Mouse (Mus musculus) neural tube, embryonic 11.5 days (tissue): ENCODE measurements around the gene Nkain2. TPM values are rescaled to one million over a fixed set of nuclear protein-coding genes. Genes with fewer than 3 reads are reported as not detected.
A peak's percentile ranks its signal among the peaks of the same experiment; 100 is the strongest.

Experiments used
- ATAC-seq: fragments of 200-750 bp; cut with Nextera tagmentation; 2 replicates; pipeline ENCODE4 v1.8.0; 2017; ENCODE audit warnings: moderate number of reproducible peaks, mild to moderate bottlenecking, moderate TSS enrichment, moderate library complexity; ENCODE audit not compliant: insufficient read depth, low FRiP score, low TSS enrichment
- DNase-seq: peaks from one replicate; pipeline ENCODE4 v3.0.0-alpha.2; 2015; ENCODE audit warnings: low spot score
- H3K27ac ChIP-seq: fragments of 300-500 bp; sonication (generic); 2 replicates; pipeline ENCODE4 v1.5.1; 2014; ENCODE audit warnings: low read depth, mild to moderate bottlenecking, low read length
- H3K27me3 ChIP-seq: fragments of 300-500 bp; sonication (generic); 2 replicates; pipeline ENCODE4 v1.6.1; 2014; ENCODE audit warnings: mild to moderate bottlenecking, low read length, mixed read lengths; ENCODE audit not compliant: control insufficient read depth, insufficient read depth
- H3K36me3 ChIP-seq: fragments of 300-500 bp; sonication (generic); 2 replicates; pipeline ENCODE4 v1.6.1; 2014; ENCODE audit warnings: mild to moderate bottlenecking, low read length, moderate library complexity, mixed read lengths; ENCODE audit not compliant: control insufficient read depth, insufficient read depth
- H3K4me1 ChIP-seq: fragments of 300-500 bp; sonication (generic); 2 replicates; pipeline ENCODE4 v1.6.1; 2014; ENCODE audit warnings: low read length, mixed read lengths; ENCODE audit not compliant: control insufficient read depth, insufficient read depth
- H3K4me2 ChIP-seq: fragments of 300-500 bp; sonication (generic); 2 replicates; pipeline ENCODE4 v1.6.1; 2014; ENCODE audit warnings: low read depth, mild to moderate bottlenecking, moderate library complexity
- H3K4me3 ChIP-seq: fragments of 300-500 bp; sonication (generic); 2 replicates; pipeline ENCODE4 v1.5.1; 2014; ENCODE audit warnings: low read depth, low read length
- H3K9ac ChIP-seq: fragments of 300-500 bp; sonication (generic); 2 replicates; pipeline ENCODE4 v1.6.1; 2014; ENCODE audit warnings: mild to moderate bottlenecking, low read length
- H3K9me3 ChIP-seq: fragments of 300-500 bp; sonication (generic); 2 replicates; pipeline ENCODE4 v1.6.1; 2016; ENCODE audit warnings: low read length; ENCODE audit not compliant: control insufficient read depth
- WGBS: fragments of 180-500 bp; shearing (Covaris S2); extraction: QIAGEN DNeasy Blood & Tissue Kit; methylation state at CpG from one replicate; pipeline ENCODE4 v1.1.7; 2014; 5-methylcytosine and 5-hydroxymethylcytosine counted together
- polyA plus RNA-seq: library from polyadenylated mRNA; unstranded; fragments of >200 nt; fragmentation: Nextera tagmentation; extraction: Ambion mirVana; gene quantifications from 2 replicates; pipeline ENCODE4 v1.2.1, GENCODE M21; 2014

The Nkain2 gene
- polyA plus RNA-seq, 1 experiment from 2014 or later = 3.3 TPM

- H3K9me3 ChIP-seq = no peaks in the 10 kb centered on the region
- H3K4me3 ChIP-seq = no peak overlapping the region
- ATAC-seq (no peak), DNase-seq (no peak)
- WGBS = 90% methylated on average over 2 of the region's 2 CpGs
- no peak overlapping the region for H3K27ac ChIP-seq
- no peaks in the 10 kb centered on the region for H3K27me3 ChIP-seq
- H3K9ac ChIP-seq = no peak overlapping the region
- H3K4me2 ChIP-seq = no peak overlapping the region
- H3K36me3 ChIP-seq = no peaks in the 10 kb centered on the region
- no peaks in the 10 kb centered on the region for H3K4me1 ChIP-seq
Observed at GRCm38 (mm10) chr10:32058251-32058650, 832.0 kb downstream of the Nkain2 start.

GRCm38 (mm10) chr10:32052546-32053295 lies 837.5 kb downstream of the Nkain2 start:
- ATAC-seq (no peak), DNase-seq (no peak)
- Histone ChIP-seq H3K4me2 (no peak overlapping the region), H3K27me3 (no peaks in the 10 kb centered on the region), H3K36me3 (no peaks in the 10 kb centered on the region), H3K9ac (no peak overlapping the region), H3K4me3 (no peak overlapping the region), H3K9me3 (no peaks in the 10 kb centered on the region), H3K4me1 (no peaks in the 10 kb centered on the region), H3K27ac (no peak overlapping the region)
- WGBS = 89% methylated on average over 5 of the region's 5 CpGs

GRCm38 (mm10) chr10:32052045-32052444 lies 838.2 kb downstream of the Nkain2 start:
- no peaks in the 10 kb centered on the region for H3K4me1 ChIP-seq
- no peak for ATAC-seq
- H3K9me3 ChIP-seq = no peaks in the 10 kb centered on the region

GRCm38 (mm10) chr10:32029996-32030395 lies 860.3 kb downstream of the Nkain2 start:
- no peak overlapping the region for H3K4me2 ChIP-seq
- no peak for DNase-seq
- WGBS = 74% methylated on average over 1 of the region's 1 CpGs
- no peaks in the 10 kb centered on the region for H3K27me3 ChIP-seq
- no peak overlapping the region for H3K27ac ChIP-seq
- ATAC-seq = no peak
- no peaks in the 10 kb centered on the region for H3K9me3 ChIP-seq
- no peak overlapping the region for H3K4me3 ChIP-seq
- no peaks in the 10 kb centered on the region for H3K36me3 ChIP-seq
- H3K4me1 ChIP-seq = no peaks in the 10 kb centered on the region
- H3K9ac ChIP-seq = no peak overlapping the region

More at GRCm38 (mm10) chr10:32052045-32052444, 838.2 kb downstream of the Nkain2 start:
- Histone ChIP-seq H3K4me2 (no peak overlapping the region), H3K27ac (no peak overlapping the region), H3K27me3 (no peaks in the 10 kb centered on the region), H3K4me3 (no peak overlapping the region), H3K9ac (no peak overlapping the region), H3K36me3 (no peaks in the 10 kb centered on the region)
- DNase-seq = no peak
- 89% methylated on average over 6 of the region's 6 CpGs for WGBS

GRCm38 (mm10) chr10:32018385-32018784 lies 871.9 kb downstream of the Nkain2 start:
- 85% methylated on average over 1 of the region's 1 CpGs for WGBS
- no peak overlapping the region for H3K4me2 ChIP-seq
- no peak overlapping the region for H3K9ac ChIP-seq
- H3K4me3 ChIP-seq = no peak overlapping the region
- H3K9me3 ChIP-seq = no peaks in the 10 kb centered on the region
- no peaks in the 10 kb centered on the region for H3K27me3 ChIP-seq
- H3K36me3 ChIP-seq = no peaks in the 10 kb centered on the region
- no peaks in the 10 kb centered on the region for H3K4me1 ChIP-seq
- DNase-seq (no peak), ATAC-seq (no peak)
- no peak overlapping the region for H3K27ac ChIP-seq

GRCm38 (mm10) chr10:32001216-32001753 lies 889.0 kb downstream of the Nkain2 start:
- no peak overlapping the region for H3K4me2 ChIP-seq
- no peaks in the 10 kb centered on the region; the same call in 1 of the 2 replicates for H3K4me1 ChIP-seq
- no peak overlapping the region for H3K27ac ChIP-seq
- no peaks in the 10 kb centered on the region for H3K27me3 ChIP-seq
- DNase-seq (no peak), ATAC-seq (peak; percentile 60)
- 46% methylated on average over 1 of the region's 1 CpGs for WGBS
- H3K4me3 ChIP-seq = no peak overlapping the region
- H3K9me3 ChIP-seq = no peaks in the 10 kb centered on the region
- H3K36me3 ChIP-seq = no peaks in the 10 kb centered on the region
- no peak overlapping the region for H3K9ac ChIP-seq

- no peak for DNase-seq
- 94% methylated on average over 1 of the region's 1 CpGs for WGBS
- H3K36me3 ChIP-seq = no peaks in the 10 kb centered on the region
- H3K4me2 ChIP-seq = no peak overlapping the region
- no peak overlapping the region for H3K9ac ChIP-seq
- no peaks in the 10 kb centered on the region for H3K9me3 ChIP-seq
- H3K27ac ChIP-seq = no peak overlapping the region
- no peaks in the 10 kb centered on the region for H3K27me3 ChIP-seq
- H3K4me1 ChIP-seq = no peaks in the 10 kb centered on the region
- no peak overlapping the region for H3K4me3 ChIP-seq
- ATAC-seq = no peak
Observed at GRCm38 (mm10) chr10:31993205-31993604, 897.1 kb downstream of the Nkain2 start.

- Histone ChIP-seq H3K4me2 (no peak overlapping the region), H3K36me3 (no peaks in the 10 kb centered on the region), H3K27ac (no peak overlapping the region), H3K27me3 (no peaks in the 10 kb centered on the region), H3K9ac (no peak overlapping the region), H3K4me3 (no peak overlapping the region), H3K4me1 (no peaks in the 10 kb centered on the region), H3K9me3 (no peaks in the 10 kb centered on the region)
- no peak for DNase-seq
- ATAC-seq = no peak
Observed at GRCm38 (mm10) chr10:31978387-31978786, 911.9 kb downstream of the Nkain2 start.

GRCm38 (mm10) chr10:31947178-31947726 lies 943.0 kb downstream of the Nkain2 start:
- Histone ChIP-seq H3K4me3 (no peak overlapping the region), H3K27me3 (no peaks in the 10 kb centered on the region), H3K9ac (no peak overlapping the region), H3K4me2 (no peak overlapping the region), H3K36me3 (no peaks in the 10 kb centered on the region), H3K4me1 (no peaks in the 10 kb centered on the region), H3K9me3 (no peaks in the 10 kb centered on the region), H3K27ac (no peak overlapping the region)
- no peak for ATAC-seq
- DNase-seq = no peak
- WGBS = 66% methylated on average over 2 of the region's 2 CpGs
